Mouse (Mus musculus) thymus, postnatal 4 days (tissue): ENCODE measurements around the gene Pnpla7.

ENCODE experiments used
- DNase-seq: peaks from one replicate; pipeline ENCODE4 v3.0.0; 2021

Gene Pnpla7

DNA sequence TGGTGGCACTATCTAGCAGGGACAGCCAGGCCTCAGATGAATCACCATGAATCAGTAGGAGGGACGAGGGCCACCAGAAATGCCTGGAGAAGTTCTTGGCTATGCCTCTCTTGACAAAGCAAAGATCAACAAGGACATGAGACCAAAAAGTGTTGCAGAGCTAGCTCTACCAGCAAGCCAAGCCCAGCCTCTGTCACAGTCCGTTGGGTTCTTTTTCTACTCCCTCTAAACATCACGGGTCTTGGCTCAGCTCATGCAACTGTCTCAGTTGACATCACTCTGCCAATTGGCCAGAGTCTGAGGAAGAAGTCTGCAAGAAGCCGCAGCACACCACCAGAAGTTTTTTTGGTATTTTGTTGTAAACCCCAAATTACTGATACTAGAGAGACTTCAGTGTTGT, 99.7 kb downstream of the Pnpla7 start:
- DNase-seq: no peak

DNA sequence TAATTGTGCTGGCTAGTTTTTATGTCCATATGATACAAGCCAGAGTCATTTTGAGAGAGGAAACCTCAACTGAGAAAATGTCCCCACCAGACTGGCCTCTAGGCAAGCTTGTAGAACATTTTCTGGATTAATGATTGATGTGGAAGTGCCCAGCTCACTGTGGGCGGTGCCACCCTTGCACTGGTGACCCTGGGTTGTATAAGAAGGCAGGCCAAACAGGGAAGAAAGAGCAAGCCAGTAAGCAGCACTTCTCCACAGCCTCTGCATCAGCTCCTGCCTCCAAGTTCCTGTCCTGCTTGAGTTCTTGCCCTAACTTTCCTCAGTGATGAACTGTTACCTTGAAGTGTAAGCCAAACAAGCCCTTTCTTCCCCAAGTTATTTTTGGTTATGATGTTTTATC, 103.1 kb downstream of the Pnpla7 start:
- no peak for DNase-seq

DNA sequence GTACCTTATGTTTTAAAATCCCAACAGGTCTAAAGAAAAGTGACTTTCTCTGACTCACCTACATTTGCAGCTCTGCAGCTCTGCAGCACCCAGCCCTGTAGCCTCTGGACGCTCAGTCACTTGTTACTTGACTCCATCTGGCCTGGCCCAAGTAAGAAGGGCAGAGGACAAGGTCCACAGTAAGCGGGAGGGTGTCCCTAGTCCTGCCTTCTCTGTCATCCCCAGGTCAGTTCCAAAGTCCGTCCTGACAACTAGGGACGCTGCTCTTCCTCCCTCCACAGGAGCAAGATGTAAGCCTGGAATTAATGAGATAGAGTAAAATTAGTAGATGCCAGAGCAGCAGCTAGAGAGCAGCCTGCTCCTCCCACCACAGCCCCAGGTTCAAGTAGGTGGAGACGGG, 104.2 kb downstream of the Pnpla7 start, which contains the start of gene Entpd8:
Gene Entpd8, plus strand, starts transcription at position 229 of the 400 bp plus-strand sequence.
- no peak for DNase-seq

DNA sequence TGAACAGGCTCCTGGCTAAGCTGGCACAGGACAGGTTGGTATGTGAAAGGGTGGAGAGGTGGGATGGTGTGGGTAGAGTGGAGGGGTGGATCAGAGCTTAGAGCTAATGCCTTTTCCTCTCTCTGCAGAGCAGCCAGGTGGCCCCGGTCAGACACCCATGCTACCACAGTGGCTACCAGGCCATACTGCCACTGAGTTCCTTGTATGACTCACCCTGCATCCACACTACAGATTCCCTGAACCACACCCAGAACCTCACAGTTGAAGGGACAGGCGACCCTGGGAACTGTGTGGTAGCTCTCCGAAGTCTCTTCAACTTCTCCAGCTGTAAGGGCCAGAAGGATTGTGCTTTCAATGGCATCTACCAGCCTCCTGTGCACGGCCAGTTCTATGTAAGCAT, 107.9 kb downstream of the Pnpla7 start:
- DNase-seq: no peak

DNA sequence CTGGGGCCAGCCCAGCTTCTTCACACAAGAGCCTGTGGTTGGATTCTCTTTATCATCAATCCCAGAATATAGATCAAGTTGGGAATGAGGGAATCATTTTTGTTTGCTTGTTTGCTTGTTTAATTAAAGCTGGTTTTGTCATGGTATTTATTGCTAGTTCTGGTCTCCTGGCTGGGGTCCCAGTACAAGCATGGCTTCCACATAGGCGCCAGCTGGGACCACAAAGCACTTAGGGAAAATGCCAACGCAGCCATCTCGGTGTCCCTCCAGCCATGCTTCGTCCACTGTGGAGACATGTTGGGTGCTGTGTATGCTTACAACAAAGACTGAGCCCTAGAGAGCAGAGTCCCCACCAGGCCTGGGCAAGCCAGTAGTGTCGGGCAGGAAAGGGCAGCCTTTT, 109.7 kb downstream of the Pnpla7 start:
- DNase-seq: no peak

DNA sequence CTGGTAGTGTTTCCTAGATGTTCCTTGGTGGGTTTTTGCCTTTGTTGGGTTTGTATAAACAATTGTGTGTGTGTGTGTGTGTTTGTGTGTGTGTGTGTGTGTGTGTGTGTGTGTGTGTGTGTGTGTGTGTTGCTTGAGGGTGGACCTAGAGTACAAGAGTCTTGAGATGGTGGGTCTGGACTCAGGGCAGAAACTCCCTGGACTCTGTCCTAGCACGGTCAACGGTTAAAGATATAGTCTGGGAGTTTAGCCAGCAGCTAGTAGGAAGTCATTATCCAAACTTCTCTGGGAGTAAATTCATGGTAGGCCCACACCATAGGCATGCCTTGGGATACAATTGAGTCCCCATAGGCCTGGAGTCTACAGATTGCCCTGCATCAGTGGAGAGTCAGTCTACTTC, 112.0 kb downstream of the Pnpla7 start:
- no peak for DNase-seq

DNA sequence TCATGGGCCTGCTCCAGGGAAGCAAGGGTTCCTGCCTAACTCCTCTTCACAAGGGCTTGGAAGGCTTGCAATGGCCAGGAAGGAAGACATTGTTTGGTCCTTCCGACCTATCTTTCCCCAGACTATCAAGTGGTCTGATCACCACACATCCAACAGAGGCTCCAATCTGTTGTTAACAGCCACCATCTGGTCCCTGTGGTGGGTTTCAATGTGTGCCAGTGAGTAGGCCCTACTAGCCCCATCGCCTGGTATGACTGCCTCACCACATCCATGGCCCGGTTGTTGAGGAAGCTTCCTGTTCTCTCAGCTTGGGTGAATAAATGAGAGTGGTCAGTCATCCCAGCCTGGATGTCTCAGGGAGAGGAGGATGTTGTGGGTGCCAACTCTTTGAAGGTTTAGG, 112.8 kb downstream of the Pnpla7 start:
- DNase-seq: no peak

DNA sequence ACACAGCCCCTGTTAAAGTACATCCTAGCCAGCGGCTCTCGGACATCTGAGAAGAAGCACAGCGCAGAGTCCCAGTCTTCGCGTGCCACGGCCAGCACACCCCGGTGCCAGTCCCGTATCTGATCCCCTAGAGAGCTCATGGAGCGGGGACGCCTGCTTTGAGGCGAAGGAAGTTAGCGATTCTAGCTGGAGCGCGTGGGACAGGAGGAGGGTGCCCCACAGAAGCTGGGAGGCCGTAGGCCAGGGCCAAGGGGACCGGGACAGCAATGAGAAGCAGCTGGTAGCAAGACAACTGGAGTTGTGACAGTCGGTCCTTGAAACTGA, 118.9 kb downstream of the Pnpla7 start:
- DNase-seq: no peak

DNA sequence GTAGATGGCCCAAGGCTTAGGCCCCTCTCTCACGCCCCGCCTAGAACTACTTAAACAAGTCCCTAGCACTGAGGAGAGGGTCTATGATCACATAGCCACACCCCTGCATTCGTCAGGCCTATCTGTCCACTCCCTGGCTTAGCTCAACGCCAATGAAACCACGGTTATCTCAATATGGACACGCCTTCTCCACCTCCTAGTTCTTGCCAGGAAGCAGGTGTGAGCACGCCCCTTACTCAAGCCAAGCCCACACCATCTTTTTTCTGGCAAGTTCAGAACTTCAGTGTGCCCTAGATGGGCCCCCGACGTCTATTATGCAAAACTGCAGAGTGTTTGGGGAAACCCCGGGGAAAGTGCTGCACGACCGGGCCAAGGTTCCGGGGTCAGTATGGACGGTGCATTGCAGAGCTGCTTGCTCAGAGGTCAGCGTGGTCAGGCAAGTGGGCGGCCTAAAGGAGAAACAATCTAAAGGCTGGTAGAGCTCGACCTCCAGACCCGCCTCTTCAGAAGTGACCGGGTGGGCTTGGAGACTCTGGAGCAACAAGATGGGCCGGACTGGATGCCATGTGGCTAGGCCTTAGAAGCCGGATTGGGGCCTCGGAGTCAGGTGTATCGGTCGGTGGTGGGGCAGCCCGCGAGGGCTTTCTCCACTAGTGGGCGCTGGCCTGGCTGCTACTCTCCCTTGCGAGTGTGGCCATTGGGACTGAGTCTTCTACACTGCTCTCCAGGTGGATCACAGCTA, 119.4 kb downstream of the Pnpla7 start, which contains the start of gene Noxa1:
Gene Noxa1, minus strand, starts transcription at position 41 of the 742 bp plus-strand sequence.
- DNase-seq: peak; percentile 13

DNA sequence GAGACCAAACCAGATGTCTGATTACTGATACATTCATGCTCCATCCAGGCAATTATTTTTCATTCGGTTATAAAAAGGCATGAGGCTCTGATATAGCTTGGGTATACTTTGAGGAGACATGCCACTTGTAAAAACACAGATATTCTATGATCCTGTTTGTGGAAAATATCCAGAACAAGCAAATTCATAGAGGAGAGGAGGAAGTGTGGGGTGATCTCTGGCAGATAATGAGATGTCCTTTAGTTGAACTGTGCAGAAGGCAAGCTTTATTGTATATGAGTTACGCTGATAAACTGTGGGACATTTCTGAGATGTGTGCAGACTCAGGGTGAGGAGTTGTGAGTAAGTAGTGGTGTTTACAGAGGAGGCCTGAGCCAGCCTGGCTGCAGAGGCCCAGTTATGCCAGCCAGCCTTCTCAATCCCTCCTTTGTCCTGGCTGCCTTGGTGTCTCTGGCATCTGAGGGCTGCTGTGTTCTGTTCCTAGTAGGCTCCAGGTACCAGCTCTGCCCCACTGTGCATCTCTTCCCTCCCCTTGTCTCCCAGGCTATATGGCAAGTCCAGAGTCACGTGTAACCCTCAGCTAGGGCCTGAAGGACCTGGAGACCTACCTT, 122.3 kb downstream of the Pnpla7 start:
- no peak for DNase-seq

DNA sequence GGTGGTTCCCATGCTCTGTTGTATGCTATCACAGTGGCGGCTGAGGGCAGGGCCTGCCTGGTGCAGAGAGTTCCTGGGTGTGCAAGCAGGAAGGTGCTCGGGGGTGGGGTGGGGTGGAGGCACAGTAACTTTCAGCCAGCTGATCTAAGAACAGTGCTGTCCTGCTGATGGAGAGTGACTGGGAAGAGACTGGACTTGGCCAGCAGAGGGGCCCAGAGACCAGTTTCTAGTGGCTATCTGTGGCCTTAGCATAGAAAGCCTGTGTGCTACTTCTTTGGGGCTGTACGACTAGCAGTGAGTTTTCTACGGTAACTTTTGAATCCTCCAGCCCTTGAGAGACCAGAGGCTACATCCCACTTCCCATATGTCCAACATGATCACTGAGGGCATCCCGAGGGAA, 123.1 kb downstream of the Pnpla7 start:
- peak; percentile 15 for DNase-seq

DNA sequence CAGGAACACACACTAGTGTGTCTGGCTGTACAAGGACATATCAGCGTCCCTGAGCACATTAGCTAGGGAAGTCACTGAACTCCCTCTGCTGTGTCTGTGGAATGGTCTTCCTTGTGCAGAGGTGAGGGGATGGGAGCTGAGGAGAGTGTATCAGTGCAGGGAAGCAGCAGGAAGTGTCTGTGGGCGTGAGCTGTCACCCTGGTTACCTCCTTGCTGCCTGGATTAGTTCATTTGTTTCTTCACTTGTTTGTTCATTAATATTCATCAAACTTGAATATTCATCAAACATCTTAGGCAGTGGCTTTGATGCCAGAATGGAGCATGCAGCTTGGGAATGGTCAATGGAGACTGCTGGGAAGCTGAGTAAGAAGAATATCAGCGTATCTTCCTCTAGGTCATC, 123.9 kb downstream of the Pnpla7 start:
- DNase-seq: no peak
